Mouse (Mus musculus): ENCODE data around the gene 4931406C07Rik.
"Not testable (repeated sequence)": the region's sequence is repeated elsewhere in the genome, so short reads cannot be mapped to it uniquely, and the experiment has no call there.

4931406C07Rik gene

DNA sequence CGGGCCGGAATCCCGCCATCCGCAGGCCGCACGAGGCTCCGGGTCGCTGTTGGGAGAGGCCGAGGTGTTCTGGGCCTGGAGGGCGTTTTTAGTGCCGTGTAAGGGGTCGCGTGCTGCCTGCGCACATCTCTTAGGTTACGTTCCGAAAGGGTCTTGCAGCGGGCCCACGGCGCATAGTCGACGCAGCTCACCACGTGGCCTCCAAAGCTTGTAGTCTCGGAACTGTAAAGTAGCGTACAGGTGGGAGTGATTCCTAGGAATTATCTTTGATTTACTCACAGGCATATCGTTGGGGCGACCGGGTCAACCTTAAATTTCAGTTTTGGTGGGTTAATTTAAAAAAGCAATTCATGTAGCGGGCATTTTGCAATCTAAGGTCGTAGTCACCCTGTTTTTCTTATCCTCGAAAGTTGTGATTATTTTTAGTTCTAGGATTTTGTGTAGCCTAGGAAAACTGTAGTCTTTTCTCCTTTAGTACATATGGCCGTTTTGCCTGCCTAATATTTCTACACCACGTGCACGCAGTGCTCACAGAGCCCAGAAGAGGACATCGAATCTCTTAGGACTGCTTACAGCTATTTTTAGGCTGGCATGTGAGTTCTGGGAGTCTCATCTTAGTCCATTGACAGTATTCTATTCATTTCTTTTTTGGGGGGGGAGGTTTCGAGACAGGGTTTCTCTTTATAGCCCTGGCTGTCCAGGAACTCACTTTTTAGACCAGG is at the start of gene 4931406C07Rik:
TSS of gene 4931406C07Rik (minus strand) at position 51 of the 722 bp plus-strand sequence.
- CTCF ChIA-PET = interaction anchor here in 2 of 4 experiments (0.5 to 1.4 kb wide), 4 partner anchors 54 to 427 kb away, joined by 3 to 7 read pairs (median 4); partner anchors contain the start of gene Vstm5 (in 1 of the 2)

DNA sequence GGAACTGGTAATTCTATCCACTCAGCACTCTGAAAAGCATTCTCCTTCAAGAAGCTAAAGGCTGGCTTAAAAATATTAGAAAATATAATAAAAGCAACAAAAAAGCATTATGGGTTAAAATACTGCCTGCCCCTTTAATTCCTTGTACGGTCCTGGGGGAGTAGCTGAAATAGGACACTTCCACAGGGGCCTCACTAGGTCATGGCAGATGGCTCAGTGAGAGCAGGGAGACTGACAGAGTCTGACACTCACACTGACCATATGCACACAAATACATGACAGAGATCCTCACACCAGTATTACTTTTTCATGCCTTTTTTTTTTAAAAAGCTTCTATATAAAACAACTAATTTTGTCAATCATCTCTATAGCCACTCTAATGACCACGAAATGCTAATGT is 43.7 kb upstream of the 4931406C07Rik start:
- POLR2A ChIA-PET = interaction anchor here (0.5 to 4.9 kb wide), 12 partner anchors 9 to 849 kb away, joined by 3 to 22 read pairs (median 4); partner anchors contain the start of genes 4931406C07Rik (in 1 of the 4), Cwc15 (in 1 of the 4), Kdm4d (in 1 of the 4) and Taf1d (in 1 of the 4)
- CTCF ChIA-PET = interaction anchor here in 1 of 4 experiments (0.7 kb wide), 1 partner anchor 18 kb away, joined by 3 read pairs; no protein-coding TSS in a partner anchor

More for the DNA sequence above, at the start of gene 4931406C07Rik:
- POLR2A ChIA-PET = interaction anchor here (0.6 to 14.9 kb wide), 124 partner anchors 8 to 1483 kb away, joined by 3 to 367 read pairs (median 5); partner anchors contain the start of genes Med17 (in 4 of the 4), Cep295 (in 3 of the 4), Panx1 (in 2 of the 4) and Vstm5 (in 2 of the 4)

DNA sequence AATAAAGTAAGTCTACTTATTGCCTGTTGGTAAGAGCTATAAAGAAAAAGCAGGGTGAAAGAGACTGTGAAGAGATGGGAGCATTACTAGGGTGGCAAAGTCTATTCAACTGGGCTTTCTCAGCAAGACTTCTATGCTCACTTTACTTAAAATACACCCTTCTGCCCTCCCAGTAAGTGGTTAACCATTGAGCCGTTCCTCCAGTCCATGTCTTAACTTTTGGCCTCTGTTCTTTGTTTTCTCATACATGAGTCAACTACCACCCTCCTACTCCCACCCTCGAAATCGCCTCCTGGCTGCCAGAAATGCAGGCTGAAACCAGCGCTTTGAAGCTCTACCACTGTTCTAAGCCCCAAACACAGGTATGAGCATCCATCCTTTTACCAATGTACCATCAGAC is 31.5 kb upstream of the 4931406C07Rik start:
- ChIA-PET POLR2A (interaction anchor here in 2 of 4 experiments (0.6 to 5.8 kb wide), 5 partner anchors 20 to 185 kb away, joined by 3 to 47 read pairs (median 8); partner anchors contain the start of genes 4931406C07Rik (in 1 of the 2), Cep295 (in 1 of the 2) and Taf1d (in 1 of the 2)), CTCF (no interaction called here)

DNA sequence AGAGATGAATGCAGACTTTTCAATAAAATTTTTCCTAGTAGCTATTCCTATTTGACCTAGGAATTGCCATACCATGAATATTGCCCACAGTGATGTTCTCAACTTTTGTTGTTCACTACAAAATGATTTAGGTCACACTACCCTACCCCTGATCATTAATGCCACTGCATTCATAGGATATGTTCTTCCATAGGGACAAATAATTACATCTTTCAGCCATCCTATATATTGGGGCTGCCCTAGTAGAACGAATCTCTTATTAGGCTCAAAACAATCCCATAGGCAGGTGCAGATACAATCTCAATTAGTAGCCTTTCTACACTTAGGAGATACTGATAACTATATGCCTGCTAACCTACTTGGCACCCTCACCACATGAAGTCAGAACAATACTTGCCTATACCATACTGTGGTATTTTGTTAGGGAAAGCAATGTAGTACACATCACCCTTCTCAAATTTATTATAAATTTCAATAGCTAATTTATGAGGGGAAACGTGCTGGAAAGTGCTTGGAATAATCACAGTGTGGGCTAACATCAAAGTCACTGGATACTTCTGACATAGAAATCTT is 12.0 kb upstream of the 4931406C07Rik start:
- POLR2A ChIA-PET = interaction anchor here (0.6 to 22.8 kb wide), 22 partner anchors 9 to 528 kb away, joined by 3 to 357 read pairs (median 8); partner anchors contain the start of genes Cep295 (in 4 of the 4), 4931406C07Rik (in 3 of the 4), Taf1d (in 3 of the 4) and Med17 (in 2 of the 4)
- CTCF ChIA-PET = interaction anchor here in 1 of 4 experiments (0.5 kb wide), 1 partner anchor 387 kb away, joined by 4 read pairs; no protein-coding TSS in a partner anchor

DNA sequence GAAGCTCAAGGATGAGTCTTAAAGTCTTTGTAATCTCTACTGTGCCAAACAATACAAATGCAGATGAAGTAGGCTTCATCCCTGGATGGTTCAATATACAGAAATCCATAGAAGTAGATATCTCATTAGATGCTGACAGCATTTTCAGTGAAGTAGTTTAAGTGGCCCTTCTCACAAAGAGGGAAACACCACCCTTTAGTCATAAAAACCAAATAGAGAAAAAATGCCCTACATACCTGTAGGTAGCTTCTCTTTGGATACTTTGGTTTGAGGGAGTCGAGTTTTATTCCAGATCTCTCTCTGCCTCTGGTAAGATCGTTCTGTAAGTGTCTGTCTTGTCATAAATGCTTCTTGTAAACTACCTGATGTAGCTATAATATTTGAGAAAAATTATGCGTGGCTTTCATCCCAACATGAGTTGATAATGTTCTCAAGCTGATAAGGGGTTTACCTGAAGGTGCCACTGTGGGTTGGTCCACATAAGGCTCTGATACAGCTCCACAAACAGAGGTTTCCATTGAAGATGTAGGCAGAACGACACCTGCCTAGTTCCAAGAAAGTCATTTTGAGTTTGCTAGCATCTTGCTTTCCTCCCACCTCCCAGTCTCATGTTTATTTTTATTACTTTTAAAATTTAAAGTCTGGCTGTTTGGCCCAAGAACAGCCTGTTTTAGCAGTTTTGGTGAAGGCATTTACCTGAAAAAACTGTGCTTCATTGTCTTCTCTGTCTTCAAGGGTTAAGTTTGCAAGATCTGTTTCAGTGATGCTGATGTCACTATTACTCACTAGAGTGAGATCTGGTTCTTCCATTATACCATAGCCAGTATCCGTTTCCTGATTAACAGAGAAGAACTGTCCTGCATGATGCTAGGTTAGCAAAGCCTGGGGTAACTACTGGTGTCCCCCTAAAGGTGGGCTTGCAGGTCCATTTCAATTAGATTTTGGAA is 11.2 kb upstream of the 4931406C07Rik start:
- CTCF ChIA-PET = interaction anchor here in 1 of 4 experiments (0.5 kb wide), 1 partner anchor 388 kb away, joined by 4 read pairs; no protein-coding TSS in a partner anchor
- POLR2A ChIA-PET = interaction anchor here (0.5 to 22.8 kb wide), 31 partner anchors 9 to 1506 kb away, joined by 3 to 357 read pairs (median 4); partner anchors contain the start of genes Cep295 (in 4 of the 4), 4931406C07Rik (in 3 of the 4), Taf1d (in 3 of the 4) and Med17 (in 2 of the 4)

DNA sequence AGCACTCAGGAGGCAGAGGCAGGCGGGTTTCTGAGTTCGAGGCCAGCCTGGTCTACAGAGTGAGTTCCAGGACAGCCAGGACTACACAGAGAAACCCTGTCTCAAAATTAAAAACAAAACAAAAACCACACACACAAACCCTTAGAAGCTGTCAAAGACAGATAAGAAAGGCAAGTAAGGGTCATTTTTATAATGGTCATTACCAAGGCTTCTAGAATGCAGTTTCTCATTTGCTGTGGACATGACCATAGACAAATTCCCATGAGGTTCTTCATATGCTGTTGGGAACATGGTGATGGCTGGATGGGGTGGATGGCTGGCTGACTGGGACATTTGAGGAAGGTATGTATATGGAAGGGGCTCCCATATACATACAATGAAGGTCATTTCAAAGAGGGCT is 10.0 kb upstream of the 4931406C07Rik start:
- POLR2A ChIA-PET = interaction anchor here in 3 of 4 experiments (1.0 to 22.8 kb wide), 10 partner anchors 9 to 63 kb away, joined by 3 to 357 read pairs (median 8); partner anchors contain the start of genes 4931406C07Rik (in 3 of the 3), Taf1d (in 3 of the 3) and Cep295 (in 2 of the 3)
- CTCF ChIA-PET = not testable (repeated sequence)

DNA sequence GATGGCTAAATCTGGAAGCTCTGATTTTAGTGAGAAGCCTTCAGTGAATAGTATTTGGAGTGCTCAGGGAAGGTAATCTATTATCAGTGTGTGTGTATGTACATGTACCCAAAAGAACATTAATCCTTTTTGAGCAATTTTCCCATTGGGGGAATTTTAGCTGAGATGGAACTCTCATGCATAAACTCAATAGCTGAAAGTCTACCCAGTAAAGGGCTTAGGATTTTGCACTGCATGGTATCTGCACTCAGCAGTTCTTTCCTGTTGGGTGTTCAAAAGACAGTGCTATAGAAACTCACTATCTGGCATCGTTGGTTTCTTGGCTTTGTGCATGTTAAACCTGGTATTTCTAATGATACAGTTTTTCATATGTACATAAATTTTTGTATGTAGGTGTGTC is 8.4 kb upstream of the 4931406C07Rik start:
- CTCF ChIA-PET = no interaction called here

DNA sequence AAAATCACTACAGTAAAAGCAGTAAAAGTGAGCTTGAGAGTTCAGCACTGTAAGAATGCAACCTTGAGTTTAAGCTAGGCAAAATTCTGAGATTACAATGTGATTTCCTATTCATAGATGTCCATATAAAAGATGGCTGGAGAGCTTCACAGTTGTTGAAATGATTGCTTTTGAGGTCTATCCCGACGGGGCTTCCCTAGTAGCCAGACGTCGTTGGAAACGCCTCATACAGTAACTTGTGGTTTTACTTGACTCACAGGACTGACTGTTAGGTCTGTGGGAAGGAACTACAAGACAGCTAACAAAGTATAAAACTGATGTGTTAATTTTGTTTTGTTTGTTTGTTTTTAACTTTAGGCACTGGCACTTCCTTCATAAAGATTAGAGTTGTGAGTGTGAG is 7.4 kb upstream of the 4931406C07Rik start:
- POLR2A ChIA-PET = interaction anchor here in 3 of 4 experiments (0.7 to 22.8 kb wide), 14 partner anchors 8 to 511 kb away, joined by 3 to 357 read pairs (median 5); partner anchors contain the start of genes 4931406C07Rik (in 2 of the 3) and Taf1d (in 2 of the 3)
- CTCF ChIA-PET = no interaction called here

More for the DNA sequence above, 8.4 kb upstream of the 4931406C07Rik start:
- POLR2A ChIA-PET = interaction anchor here in 3 of 4 experiments (0.6 to 22.8 kb wide), 11 partner anchors 9 to 48 kb away, joined by 3 to 357 read pairs (median 4); partner anchors contain the start of genes 4931406C07Rik (in 3 of the 3) and Taf1d (in 3 of the 3)

DNA sequence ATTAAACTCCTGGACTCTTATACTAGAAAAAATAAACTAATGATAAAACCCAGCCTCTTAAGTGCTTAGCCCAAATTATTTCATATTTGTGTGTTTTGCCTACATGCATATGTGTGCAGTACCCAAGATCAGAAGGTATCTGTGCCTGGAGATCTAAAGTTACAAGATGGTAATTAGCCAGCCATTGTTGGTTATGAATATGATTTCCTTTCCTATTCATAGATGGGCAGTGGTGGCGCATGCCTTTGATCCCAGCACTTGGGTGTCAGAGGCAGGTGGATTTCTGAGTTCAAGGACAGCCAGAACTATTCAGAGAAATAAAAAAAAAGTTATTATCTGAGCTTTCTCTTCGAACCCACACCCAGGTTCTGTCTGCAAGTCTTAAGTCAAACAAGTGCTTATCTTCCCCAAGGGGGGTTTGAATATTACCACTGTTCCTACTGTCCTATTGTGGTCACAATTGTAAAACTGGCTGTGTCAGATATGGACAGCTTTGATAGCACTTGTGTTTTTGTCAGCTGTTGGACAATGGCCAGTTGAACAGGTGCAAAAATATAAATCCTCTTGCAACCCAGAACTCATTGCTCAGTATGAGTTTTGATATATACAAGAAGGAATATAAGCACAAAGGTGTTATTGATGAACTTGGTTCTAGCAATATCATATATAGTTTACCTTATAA is 5.9 kb upstream of the 4931406C07Rik start:
- ChIA-PET POLR2A (interaction anchor here in 3 of 4 experiments (0.7 to 22.8 kb wide), 8 partner anchors 7 to 527 kb away, joined by 3 to 357 read pairs (median 7); partner anchors contain the start of genes 4931406C07Rik (in 1 of the 3), Ankrd49 (in 1 of the 3) and Taf1d (in 1 of the 3)), CTCF (no interaction called here)

DNA sequence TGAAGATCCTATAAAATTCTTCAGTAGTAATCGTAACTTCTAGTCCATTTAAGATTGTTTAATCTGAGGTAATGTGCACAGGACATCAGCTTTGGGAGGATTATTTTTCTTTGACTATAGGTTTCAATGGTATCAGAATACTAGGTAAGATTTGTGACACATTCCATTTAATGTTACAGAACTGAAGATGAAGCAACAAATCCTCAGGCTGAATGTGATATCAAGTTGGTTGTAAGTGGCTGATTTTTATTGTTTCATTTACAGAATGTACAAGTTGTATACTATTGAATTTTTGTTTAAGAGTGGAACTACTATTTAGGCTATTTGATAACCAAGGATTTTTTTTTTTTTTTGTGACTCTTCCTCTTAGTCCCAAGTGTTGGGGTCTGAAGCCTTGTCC is 3.9 kb upstream of the 4931406C07Rik start:
- ChIA-PET CTCF (interaction anchor here in 1 of 4 experiments (0.7 kb wide), 1 partner anchor 570 kb away, joined by 4 read pairs; no protein-coding TSS in a partner anchor), POLR2A (interaction anchor here (0.6 to 22.8 kb wide), 18 partner anchors 5 to 564 kb away, joined by 3 to 367 read pairs (median 4); partner anchors contain the start of genes 4931406C07Rik (in 1 of the 4), Cep295 (in 1 of the 4), Med17 (in 1 of the 4) and Taf1d (in 1 of the 4))

DNA sequence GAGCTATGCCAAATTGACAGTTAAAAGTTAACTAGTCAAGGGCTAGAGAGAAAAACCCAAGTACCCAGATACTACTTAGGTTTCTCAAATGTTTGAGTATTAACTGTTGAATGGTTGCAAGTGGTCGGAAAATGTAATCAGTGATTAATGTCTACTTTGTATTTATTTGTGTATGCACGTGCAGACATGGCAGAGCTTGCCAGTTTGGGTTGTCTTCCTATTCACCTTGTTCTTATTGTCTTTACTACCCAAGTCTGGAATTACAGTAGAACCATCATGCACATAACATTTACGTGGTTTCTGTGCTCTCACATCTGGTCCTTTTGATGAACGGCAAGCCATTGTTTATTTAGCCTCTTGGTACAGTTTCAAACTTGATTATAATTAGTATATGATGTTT is 3.2 kb upstream of the 4931406C07Rik start:
- POLR2A ChIA-PET = interaction anchor here (0.7 to 22.8 kb wide), 24 partner anchors 5 to 564 kb away, joined by 3 to 367 read pairs (median 5); partner anchors contain the start of genes Cep295 (in 3 of the 4), Med17 (in 2 of the 4), 4931406C07Rik (in 1 of the 4) and Panx1 (in 1 of the 4)
- CTCF ChIA-PET = interaction anchor here in 2 of 4 experiments (0.5 to 0.7 kb wide), 2 partner anchors 571 to 935 kb away, joined by 4 to 7 read pairs; no protein-coding TSS in a partner anchor

DNA sequence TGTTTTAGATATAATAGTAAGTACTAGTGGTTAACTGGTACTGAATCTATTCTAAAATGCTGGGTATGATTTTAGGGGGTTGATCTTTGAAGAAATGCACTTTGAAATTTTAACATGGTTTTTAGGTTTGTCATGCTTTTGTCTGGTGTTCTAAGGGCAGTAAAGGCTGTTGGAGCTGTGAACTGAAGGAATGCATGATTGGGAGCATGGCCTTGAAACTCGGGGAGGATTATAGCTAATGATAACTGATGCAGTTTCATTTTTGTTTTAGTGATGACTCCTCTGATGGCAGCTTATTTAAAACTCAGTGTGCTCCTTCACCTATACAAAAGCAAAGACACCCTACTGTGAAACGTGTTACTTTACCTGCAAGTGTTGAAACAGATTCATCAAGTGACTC is 2.0 kb upstream of the 4931406C07Rik start:
- CTCF ChIA-PET = no interaction called here
- POLR2A ChIA-PET = interaction anchor here (0.6 to 22.8 kb wide), 36 partner anchors 3 to 1722 kb away, joined by 3 to 367 read pairs (median 5); partner anchors contain the start of genes Cep295 (in 3 of the 4), Med17 (in 2 of the 4), 4931406C07Rik (in 1 of the 4) and Cep57 (in 1 of the 4)

DNA sequence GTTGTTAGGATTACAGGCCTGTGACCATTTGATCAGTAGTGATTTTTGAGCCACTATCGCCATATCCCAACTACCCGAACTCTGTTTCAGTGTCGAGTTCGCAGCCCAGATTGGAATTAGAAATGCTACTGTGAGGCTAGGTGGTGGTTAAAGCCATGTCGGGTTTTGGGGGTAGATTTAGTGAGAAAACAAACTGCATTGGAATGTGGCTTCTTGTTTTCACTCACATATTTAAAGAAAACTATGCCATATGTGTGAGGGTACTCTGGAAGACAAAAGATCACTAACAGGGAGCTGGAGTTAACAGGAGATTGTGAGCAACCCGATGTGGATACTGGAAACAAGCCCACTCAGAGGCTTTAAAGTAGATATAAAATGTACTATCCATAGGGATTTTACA is 1.0 kb upstream of the 4931406C07Rik start:
- CTCF ChIA-PET = no interaction called here
- POLR2A ChIA-PET = interaction anchor here (0.6 to 14.9 kb wide), 38 partner anchors 11 to 462 kb away, joined by 3 to 367 read pairs (median 8); partner anchors contain the start of genes Cep295 (in 3 of the 4), Med17 (in 3 of the 4), Vstm5 (in 2 of the 4) and Panx1 (in 1 of the 4)

DNA sequence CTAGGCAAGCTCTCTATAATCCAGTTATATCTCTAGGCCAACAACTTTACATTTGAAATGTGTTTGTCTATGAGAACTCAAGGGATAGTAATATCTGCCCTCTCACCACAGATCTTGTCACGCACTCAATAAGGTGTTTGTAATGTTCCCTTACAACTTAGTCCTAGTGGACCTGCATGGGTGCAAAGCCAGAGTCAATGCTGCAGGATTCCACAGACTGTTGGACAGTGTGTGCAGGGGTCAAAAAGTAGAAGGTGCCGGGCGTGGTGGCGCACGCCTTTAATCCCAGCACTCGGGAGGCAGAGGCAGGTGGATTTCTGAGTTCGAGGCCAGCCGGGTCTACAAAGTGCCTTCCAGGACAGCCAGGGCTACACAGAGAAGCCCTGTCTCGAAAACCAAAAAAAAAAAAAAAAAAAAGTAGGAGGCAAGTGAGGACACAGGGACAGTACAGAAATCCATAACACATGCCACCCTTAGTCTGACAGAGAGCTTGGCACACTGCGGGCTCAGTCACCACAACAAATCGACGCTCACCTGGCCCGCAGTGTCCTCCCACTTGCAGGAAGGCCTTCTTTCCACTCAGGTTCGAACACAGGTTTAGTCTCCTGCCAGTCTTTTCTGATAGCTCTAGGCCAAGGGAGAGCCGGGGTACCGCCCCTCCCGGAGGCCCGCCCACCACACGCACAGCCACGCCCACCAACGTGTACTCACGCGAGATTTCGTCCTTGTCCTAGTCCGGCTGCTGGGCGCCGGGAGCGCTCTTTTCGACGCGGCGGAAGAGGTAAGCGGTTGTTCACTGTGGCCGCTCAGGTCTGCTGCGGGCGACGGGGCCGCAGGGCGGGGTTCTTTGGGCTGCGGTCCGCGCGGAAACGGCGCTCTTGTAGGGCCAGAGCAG is 498 bp downstream of the 4931406C07Rik start, which contains the start of gene Taf1d:
TSS of gene Taf1d (plus strand) at position 712 of the 895 bp plus-strand sequence.
- CTCF ChIA-PET = interaction anchor here in 3 of 4 experiments (0.5 to 1.4 kb wide), 6 partner anchors 18 to 427 kb away, joined by 3 to 7 read pairs (median 4); partner anchors contain the start of gene Vstm5 (in 1 of the 3)

More for the DNA sequence above, 498 bp downstream of the 4931406C07Rik start, which contains the start of gene Taf1d:
- POLR2A ChIA-PET = interaction anchor here (0.6 to 14.9 kb wide), 138 partner anchors 9 to 1954 kb away, joined by 3 to 367 read pairs (median 4); partner anchors contain the start of genes Med17 (in 4 of the 4), Cep295 (in 3 of the 4), Panx1 (in 2 of the 4) and Vstm5 (in 2 of the 4)

All from embryonic stem cell, embryonic (primary cell).